Mouse (Mus musculus) G1E (cell line): ENCODE data around the gene Armc6.

ENCODE experiments used
- CTCF ChIP-seq: IDR thresholded peaks from 2 replicates; pipeline ENCODE4 v1.5.1; 2012; ENCODE audit warnings: low read depth, low read length, inconsistent platforms, mixed read lengths
- GATA1 ChIP-seq: IDR thresholded peaks from 2 replicates; pipeline ENCODE4 v1.6.1; 2012; ENCODE audit warnings: borderline replicate concordance, low read length, inconsistent platforms, mixed read lengths
- TAL1 ChIP-seq: conservative IDR thresholded peaks from 2 replicates; pipeline ENCODE4 v1.6.1; 2012; ENCODE audit warnings: low read depth, low read length, inconsistent platforms, mixed read lengths

GRCm38 (mm10) chr8:70227997-70228396 is 6.3 kb downstream of the Armc6 start:
- TF ChIP-seq CTCF (no peak), GATA1 (no peak), TAL1 (no peak)
